Mouse (Mus musculus) retina, postnatal 7 days (tissue): Measurements from ENCODE around the gene Clca4a.
"Not testable (repeated sequence)": the region's sequence is repeated elsewhere in the genome, so short reads cannot be mapped to it uniquely, and the experiment has no call there.

Experiments
- DNase-seq: peaks from one replicate; pipeline ENCODE4 v3.0.0-alpha.2; 2012; ENCODE audit warnings: low read depth, low spot score

Clca4a gene

DNA sequence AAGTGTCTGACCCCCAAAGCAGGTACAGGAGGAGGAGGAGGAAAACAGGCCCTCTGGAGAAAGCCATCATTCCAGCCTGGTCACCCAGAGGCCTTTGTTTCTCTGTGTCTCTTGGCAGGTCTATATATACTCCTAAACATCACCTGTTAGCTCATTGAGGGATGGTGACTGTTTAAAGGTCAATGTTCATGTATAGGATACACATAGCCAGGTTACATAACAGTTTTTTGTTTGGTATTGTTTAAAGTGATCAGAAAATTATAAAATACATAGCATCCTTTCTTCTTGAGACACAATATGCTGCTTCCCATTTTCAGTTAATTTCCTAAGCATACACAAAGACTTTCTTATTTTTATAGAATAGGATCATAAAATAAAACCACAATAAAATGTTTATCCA lies at the start of gene Clca4a:
TSS of gene Clca4a (minus strand) at position 101 of the 400 bp plus-strand sequence.
- no peak for DNase-seq

DNA sequence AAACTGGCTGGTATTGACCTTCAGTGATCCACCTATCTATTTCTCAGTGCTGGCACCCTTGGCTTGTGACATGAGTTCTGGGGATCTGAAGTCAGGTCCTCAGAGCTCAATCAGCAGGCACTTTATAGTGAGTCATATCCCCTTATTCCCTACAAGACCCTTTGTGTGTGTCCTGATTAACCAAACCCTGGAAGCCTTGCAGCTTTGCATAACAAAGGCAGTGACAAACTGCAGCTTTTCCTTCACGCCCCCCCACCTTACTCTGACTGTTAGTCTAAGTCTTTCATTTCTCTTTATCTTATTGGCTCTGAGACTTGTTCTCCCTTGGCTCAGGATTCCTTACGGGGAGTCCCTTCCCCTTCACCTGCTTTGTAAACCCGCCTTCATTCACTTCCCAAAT lies 43.0 kb upstream of the Clca4a start:
- no peak for DNase-seq

DNA sequence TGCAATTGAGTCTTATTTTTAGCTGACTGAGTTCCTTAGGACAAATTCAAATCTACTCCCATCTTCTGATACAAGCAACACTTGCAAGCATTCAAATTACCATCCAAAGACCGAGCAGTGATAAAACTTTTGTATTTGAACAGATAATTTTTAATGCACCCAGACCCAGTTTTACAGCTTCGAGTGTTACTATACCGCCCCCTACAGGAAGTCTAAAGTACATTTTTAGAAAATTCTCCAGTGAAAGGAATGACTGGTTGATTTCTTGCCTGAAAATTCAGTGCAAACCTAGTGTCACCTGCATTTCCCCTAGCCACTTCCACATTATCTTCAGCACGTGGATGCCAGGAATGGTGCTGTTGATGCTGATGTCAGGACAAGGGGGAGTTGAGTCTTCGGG lies 29.6 kb upstream of the Clca4a start:
- no peak for DNase-seq

DNA sequence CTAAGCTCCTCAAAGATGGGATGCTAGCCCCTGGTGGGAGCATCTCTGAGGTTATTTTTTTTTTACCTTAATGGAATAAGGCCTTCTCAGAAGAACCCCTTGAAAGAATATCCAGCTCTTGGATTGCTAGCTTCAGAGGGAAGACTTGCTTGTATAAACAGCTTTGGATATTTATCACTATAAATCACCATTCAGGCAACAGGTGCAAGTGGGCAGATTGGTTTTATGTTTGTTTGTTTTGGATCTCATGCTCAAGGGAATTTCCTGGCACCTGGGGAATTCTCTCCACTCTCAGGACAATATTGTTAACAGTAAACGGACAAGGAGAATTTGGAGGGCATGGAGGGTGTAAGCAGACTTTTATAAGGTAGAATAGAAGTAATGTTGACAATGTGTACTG lies 26.1 kb upstream of the Clca4a start:
- DNase-seq, result no peak

DNA sequence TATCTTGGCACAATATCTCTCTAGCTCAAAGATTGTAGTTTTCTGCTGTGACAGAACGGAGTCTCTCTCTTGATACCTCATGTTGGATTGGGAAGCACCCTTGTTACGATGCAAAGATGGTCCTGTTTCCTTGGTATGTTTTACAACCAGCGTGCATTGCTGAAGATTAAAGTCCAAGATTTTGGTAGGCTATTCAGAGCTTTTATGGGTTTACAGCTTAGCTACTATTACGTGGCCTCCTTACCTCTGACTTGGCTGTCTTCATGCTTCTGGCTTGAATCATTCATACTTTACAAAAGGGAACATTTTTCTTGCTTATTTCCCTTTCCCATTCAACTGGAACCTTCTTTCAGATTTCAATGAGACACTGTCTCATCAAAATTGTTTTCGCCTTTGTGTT lies 18.2 kb upstream of the Clca4a start:
- no peak for DNase-seq

DNA sequence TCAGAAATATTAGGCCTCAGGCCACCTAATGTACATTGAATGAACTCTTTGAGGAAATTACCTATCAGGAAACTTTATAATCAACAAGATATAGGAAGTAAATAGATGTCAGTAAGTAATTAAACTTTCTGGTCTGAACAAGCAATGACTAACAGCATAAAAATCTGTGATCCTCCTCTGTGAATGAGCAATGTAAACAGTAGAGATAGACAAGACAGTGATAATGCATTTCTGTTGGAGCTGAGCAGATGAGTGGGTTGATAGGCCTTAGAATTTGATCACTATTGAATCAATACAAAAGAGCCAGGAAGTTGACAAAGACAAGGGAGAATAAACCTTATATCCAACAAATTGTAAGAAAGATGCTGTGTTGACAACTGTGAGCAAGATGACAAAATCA lies 17.8 kb upstream of the Clca4a start:
- DNase-seq, result no peak

DNA sequence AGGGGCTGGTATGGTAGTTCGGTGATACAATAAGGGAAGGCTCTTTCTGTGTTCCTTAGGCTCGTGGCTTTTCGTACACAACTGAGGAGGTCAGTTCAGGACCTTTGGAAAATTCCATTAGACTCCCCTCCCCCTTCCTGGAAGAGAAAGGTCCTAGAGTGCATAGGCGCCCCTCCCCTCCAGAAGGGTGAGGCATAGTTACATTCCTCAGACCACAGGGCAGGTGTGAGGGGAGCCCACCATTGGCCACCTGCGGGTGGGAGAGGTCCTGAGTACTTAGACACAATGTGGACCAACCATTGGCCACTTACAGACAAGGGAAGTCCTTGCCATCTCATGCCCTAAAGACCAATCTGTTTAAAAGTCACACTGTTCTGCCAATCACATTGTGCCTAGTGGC lies 11.0 kb upstream of the Clca4a start:
- DNase-seq, result no peak

DNA sequence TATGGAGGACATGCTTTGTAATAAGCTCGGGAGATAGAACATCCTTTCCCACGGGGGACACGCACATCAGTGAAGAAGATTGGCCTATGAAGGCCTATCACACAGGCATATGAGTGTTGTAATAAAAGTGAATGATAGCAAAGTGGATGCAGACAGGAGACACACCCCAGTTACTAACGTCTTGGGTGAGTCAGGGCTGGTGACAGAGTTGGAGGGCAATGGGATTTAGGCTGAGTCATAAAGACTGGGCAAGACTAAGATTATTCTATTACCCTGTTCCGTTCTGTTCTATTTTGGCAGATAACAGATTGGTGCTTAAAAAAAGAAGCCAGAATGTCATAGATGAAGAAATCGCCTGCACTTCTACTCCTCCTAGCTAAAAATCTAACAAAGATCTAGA lies 5.7 kb upstream of the Clca4a start:
- DNase-seq, result no peak

DNA sequence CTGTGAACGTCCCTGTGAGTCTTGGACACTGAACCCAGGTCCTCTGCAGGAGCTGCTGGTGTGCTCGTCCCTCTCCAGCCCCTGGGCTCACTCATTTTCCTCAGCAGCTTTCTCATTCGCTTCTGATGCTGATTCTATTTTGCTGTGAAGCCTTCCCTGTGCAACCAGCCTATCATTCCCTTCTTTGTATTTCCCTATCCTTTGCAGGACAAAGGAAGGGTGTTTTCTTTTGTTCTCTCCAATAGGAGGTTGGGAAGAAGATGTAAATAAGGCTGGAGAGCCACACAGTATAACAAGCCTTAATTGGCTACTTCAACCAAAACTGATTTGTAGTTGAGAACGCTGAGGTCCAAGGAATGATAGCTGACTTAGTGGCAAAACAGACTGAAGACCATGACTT lies 2.8 kb upstream of the Clca4a start:
- no peak for DNase-seq

DNA sequence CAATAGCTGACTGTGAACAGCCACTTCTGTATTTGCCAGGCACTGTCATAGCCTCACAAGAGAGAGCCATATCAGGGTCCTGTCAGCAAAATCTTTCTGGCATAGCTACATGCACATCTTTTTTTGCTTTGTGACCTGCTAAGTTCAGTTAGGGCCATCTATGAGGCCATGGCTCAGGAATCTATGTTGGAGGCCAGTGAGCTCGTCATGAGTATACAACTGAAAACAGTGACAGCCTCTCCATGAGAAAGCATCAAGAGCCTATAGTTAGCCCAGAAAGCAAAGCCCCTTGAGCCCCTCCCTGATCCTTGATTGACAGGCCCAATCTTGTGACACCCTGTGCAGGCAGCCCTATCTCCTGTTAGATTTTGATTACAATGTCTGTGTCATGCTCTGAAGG lies 1.2 kb upstream of the Clca4a start:
- no peak for DNase-seq

DNA sequence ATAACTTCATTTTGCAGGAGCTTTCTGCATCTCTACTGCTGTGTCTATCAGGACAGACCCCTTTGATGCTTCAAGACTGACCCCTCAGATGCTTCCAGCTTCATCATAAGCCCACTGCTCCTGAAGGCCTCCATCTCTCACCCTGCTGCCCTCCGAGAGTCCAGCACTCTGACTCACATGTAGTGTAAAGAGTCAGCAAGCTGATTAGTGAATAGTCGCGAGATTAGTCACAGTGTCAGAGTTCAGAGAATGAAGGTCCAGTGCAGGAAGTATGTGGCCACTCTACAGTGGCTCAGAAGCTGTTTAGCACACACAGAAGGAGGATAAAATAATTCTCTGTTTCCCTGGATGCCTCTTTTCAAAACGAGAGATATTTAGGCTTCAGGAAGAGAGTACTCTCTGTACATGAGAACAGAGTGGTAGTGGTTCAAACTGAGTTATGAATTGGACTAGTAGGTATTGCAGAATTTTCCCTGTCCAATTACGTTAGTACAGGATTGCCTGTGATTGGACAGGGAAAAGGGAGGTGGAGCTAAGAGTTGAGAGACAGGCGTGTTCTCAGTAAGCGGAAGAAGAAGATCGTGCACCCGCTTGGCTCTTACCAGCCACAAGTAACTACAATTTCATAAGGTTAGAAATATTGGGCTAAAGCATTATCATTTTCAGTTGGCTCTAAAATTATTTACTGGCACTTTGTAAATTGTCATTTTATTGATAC lies 3.1 kb downstream of the Clca4a start:
- no peak for DNase-seq

DNA sequence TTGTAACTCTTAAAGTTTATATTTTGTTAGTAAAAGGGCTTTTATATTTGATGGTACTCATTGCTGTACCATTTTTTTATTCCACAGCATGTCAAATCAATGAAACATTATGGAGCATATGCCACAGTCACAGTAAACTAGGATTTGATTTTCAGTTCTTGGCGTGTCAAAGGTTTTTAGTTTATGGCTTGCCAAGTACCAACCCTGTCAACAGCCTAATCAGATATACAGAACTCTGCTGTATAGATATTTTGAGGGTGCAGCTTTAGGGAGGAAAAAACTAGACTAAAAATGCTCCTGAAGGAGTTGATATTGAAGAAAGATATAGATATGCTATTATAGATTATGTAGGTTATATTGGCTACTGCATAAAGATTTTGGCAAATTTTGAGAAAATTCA lies 5.1 kb downstream of the Clca4a start:
- no peak for DNase-seq

DNA sequence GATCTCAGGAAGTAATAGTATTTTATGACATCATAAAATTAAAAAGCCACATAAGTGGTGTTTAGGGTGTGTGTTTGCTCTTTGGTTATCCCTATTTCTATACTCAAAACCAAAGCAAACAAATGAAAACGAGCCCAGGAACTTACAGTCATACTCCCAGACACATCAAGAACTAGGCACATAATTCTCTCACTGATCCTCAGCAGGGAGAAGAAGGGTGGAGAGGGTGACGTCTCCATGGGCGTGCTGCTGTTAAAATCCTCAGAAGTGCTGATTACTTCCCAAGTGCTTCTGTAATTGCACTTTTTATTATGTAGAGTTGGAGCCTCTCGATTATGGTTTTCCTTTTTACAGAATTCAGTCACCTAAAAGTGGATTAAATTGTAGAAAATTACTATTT lies 8.8 kb downstream of the Clca4a start:
- no peak for DNase-seq

DNA sequence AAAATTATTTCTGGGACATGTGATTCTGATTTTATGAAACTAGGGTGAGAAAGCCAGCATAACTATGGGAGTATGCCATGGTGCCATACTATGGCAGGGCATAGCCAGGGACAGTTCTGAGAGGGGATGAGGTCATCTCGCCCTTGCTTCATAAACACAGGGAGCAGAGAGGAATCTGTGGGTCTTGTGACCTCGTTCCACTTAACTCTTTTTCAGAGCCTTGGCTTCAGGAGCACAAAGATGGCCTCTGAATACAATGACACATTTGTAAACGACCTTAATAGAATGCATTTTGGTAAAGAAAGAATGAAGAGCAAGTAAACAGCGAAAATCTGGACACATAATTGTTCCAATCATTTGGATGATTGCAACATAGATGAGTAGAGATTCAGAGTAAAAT lies 24.0 kb downstream of the Clca4a start:
- no peak for DNase-seq

DNA sequence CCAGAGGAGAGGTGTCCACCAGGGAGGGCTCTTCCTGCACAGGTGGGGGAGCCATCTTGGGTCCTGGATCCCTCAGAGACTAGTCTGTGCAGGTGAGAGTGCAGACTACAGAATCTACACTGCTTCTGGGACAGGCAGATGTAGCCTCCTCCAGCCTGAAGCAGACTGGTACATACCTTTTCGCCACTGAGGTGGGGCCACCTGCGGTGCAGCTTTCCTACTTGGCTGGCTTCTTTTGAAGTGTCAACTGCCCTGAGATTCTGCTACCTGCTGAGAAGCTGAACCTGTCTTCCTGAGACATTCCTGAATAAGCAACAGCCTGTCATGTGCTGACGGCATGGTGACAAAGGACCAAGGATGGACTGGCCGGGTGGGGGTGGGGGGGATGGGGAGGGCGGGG lies 27.5 kb downstream of the Clca4a start:
- not testable (repeated sequence) for DNase-seq

DNA sequence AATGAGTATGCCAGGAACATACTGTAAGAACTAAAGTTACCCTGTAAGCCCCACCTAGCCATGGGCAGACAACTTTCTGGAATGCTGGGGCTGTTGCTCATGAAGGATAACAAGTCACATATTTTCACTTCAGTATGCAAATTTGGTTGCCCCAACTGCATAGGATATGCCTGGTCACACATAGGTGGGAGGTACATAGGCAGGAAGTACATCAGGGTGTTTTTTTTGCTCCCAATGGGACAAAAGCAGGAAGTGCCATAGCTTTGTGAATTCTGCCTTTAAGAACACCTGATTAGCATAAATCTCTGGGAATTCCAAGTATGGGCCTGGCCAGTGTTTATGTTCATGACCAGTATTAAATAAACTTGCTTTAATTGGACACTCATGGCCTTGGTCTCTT lies 41.2 kb downstream of the Clca4a start:
- not testable (repeated sequence) for DNase-seq

DNA sequence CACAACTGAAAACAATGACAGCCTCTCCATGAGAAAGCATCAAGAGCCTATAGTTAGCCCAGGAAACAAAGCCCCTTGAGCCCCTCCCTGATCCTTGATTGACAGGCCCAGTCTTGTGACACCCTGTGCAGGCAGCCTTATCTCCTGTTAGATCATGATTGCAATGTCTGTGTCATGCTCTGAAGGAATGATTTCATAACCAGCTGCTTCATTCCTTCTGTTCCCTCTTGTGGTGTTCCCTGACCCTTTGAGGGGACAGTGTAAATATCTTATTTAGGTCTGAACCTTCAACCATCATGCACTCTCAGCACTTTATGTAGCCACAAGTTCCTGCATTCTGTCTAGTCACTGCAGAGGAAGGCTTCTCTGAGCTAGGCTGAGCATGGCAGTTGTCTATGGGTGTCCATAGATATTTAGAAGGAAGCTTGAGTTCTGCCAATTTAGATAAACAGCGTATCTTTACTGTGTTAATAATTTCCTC lies 41.8 kb downstream of the Clca4a start:
- DNase-seq, result no peak

DNA sequence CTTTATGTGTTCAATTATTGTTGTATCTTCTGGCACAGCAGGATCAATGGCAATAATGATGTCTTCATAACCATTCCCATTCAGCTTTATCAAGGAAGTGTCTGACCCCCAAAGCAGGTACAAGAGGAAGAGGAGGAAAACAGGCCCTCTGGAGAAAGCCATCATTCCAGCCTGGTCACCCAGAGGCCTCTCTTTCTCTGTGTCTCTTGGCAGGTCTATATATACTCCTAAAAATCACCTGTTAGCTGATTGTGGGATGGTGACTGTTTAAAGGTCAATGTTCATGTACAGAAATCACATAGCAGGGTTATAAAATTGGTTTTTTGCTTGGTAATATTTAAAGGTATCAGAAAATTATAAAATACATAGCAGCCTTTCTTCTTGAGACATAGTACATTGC lies 42.5 kb downstream of the Clca4a start, which contains the start of gene Clca4b:
TSS of gene Clca4b (minus strand) at position 195 of the 400 bp plus-strand sequence.
- no peak for DNase-seq

DNA sequence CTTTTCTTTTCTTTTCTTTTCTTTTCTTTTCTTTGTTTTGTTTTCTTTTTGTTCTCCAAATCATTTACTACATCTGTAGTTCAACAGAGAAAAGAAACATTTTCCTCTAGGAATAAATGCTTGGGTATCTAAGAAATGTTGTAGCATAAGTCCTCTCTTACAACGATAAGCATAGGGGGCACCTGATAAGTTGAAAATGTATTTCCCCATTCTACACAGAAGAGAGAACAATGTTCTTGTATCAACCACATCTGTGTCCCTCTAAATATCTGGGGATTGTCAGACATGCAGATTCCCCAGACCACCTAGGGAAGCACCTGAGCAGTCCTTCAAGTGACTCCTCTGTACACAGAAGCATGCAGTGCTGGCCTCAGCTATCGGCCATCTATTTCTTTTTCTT lies 60.8 kb downstream of the Clca4a start:
- DNase-seq, result no peak
